Mouse (Mus musculus) layer of hippocampus, postnatal 25 days (tissue): Measurements from ENCODE around the gene Phf11b. TPM values are rescaled to one million over a fixed set of nuclear protein-coding genes. Genes with fewer than 3 reads are reported as not detected.
A peak's percentile ranks its signal among the peaks of the same experiment; 100 is the strongest.
"Not testable (repeated sequence)": the region's sequence is repeated elsewhere in the genome, so short reads cannot be mapped to it uniquely, and the experiment has no call there.

ENCODE experiments used
- DNase-seq, 2 experiments: peaks; one replicate each; pipeline ENCODE4 v3.0.0; 2022; ENCODE audit warnings: mixed read lengths in 2 of 2, low spot score in 1 of 2; ENCODE audit errors: extremely low spot score in 1 of 2
- total RNA-seq, 2 experiments: library from RNA; stranded (reverse); gene quantifications; 2 replicates each; pipeline ENCODE4 v1.2.3; 2021

Phf11b gene
- not detected for total RNA-seq

GRCm38 (mm10) chr14:59341189-59341588 lies at the start of gene Phf11b:
TSS of gene Phf11b (minus strand) at chr14:59341351.
- DNase-seq = not testable (repeated sequence)

DNA sequence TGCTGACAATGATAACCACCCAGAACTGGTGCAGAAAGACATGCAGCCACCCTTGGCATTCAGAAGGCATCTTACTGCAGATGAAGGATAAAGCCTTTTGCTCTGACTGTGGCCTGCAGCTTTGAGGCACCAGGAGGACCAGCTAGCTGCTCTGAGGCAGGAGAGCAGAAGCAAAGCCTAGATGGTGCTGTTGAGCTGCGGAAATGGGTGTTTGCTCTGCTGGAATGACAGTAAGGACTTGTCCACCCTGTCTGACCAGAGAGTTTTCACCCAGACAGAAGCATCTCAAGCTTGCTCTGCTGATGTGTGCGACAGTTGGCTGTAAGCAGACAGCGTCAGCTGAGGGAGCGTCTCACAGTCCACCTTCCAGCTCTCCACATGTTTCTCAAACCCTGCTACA lies 49.0 kb upstream of the Phf11b start:
- peak; percentile 17 to 26 for DNase-seq

GRCm38 (mm10) chr14:59389532-59389931 lies 48.4 kb upstream of the Phf11b start:
- DNase-seq = no peak

GRCm38 (mm10) chr14:59370348-59371068 lies 29.4 kb upstream of the Phf11b start:
- no peak for DNase-seq

DNA sequence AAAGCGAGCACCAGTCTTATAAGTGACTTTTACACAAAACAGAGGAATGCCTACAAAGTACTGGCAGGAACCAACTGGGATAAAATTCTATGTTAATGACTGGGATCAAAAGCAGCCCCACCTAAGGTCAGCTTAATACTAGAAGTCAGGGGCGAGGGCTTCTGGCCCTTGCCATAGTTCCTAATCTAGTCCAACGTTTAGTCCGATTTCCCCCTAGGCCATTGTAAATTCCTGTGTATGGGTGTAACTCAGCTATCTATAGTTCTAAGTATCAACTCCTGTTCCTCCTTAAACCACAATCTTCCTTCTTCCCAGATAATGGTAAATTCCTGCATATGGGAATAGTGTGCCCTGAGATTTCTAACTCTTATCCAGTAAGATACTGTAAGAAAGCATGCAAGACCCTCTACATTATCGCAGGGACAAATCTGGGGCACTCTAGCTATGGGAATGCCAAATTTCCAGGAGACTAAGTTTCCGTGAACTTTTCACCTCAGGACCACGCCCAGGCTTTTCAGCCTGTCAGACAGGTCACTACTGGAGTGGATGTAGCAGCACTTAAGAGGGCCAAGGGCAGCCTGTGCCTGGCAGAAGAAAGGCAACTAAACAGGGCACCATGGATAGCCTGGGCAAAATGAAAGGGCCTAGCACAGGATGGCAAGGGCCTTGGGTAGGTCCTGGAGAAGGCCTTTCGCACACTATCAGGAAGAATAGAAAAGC lies 25.4 kb upstream of the Phf11b start:
- DNase-seq = no peak

GRCm38 (mm10) chr14:59365244-59365644 lies 24.1 kb upstream of the Phf11b start, which contains the start of gene Phf11d:
TSS of gene Phf11d (minus strand) at chr14:59365470.
- DNase-seq = peak in 1 of 2 experiments; percentile 2

DNA sequence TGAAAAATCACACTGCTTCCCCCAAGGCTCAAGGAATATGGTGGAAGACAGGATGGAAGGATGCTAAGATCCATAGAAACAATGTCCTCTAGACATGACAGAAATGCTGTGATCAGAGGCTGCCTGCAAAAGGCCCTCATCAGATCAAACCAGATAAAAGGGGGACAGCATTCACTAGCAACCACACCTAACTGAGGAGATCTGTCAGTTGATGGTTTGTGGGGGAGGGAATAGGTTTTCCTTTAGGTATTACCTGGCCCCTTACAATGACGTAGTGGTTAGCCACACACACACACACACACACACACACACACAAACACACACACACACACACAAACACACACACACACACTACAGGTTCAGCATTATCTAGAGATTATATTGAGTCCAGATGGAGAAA lies 1.6 kb downstream of the Phf11b start:
- DNase-seq = no peak

GRCm38 (mm10) chr14:59336056-59336455 lies 5.1 kb downstream of the Phf11b start:
- not testable (repeated sequence) for DNase-seq

DNA sequence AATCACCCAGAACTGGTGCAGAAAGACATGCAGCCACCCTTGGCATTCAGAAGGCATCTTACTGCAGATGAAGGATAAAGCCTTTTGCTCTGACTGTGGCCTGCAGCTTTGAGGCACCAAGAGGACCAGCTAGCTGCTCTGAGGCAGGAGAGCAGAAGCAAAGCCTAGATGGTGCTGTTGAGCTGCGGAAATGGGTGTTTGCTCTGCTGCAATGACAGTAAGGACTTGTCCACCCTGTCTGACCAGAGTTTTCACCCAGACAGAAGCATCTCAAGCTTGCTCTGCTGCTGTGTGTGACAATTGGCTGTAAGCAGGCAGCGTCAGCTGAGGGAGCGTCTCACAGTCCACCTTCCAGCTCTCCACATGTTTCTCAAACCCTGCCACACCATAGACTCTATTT lies 10.7 kb downstream of the Phf11b start:
- DNase-seq = peak; percentile 12 to 18

- not testable (repeated sequence) for DNase-seq
Observed at GRCm38 (mm10) chr14:59319970-59320369, 21.2 kb downstream of the Phf11b start.

DNA sequence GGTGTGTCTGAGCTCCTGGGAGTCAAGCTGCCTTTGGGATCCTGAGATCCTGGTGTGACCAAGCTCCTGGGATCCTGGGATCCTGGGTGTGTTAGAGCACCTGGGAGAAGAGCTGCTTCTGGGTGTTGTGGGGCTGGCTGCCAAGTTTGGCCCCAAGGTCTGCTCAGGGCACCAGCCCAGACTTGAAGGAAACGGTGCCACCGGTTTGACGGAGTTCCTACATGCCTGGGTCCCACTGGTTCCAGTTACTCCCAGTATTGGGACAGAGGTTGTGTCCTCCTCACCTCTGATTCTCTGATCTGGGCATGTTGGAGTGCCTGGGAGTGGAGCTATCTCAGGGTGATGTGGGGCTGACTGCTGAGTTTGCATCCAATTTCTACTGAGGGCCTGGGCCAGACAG lies 22.1 kb downstream of the Phf11b start:
- DNase-seq = not testable (repeated sequence)

GRCm38 (mm10) chr14:59297391-59297790 lies 43.8 kb downstream of the Phf11b start, which contains the start of gene Phf11a:
TSS of gene Phf11a (minus strand) at chr14:59297522.
- not testable (repeated sequence) for DNase-seq

GRCm38 (mm10) chr14:59291769-59292168 lies 49.4 kb downstream of the Phf11b start:
- not testable (repeated sequence) for DNase-seq

- DNase-seq = not testable (repeated sequence)
Observed at GRCm38 (mm10) chr14:59274961-59275360, 66.2 kb downstream of the Phf11b start.

Other genes with a start within 250 kb of the Phf11b start
- not detected for gene 1700129C05Rik, start 198.5 kb downstream of the Phf11b start, total RNA-seq
- gene Gm5142, start 162.6 kb downstream of the Phf11b start, total RNA-seq = not detected
- 10 to 100 TPM; 33.7 to 34.1 TPM for gene Rcbtb1, start 140.1 kb downstream of the Phf11b start, total RNA-seq
- not detected for gene Gm6904, start 81.1 kb downstream of the Phf11b start, total RNA-seq
- not detected for gene Phf11a, start 43.8 kb downstream of the Phf11b start, total RNA-seq
- gene Phf11d, start 24.1 kb upstream of the Phf11b start, total RNA-seq = under 1 TPM; 0.59 to 0.73 TPM
- under 1 TPM; 0.47 to 0.49 TPM for gene Phf11c, start 54.0 kb upstream of the Phf11b start, total RNA-seq
- 1 to 10 TPM; 5.7 to 6.8 TPM for gene Setdb2, start 99.5 kb upstream of the Phf11b start, total RNA-seq
- gene Cab39l, start 99.6 kb upstream of the Phf11b start, total RNA-seq = 10 to 100 TPM; 18.0 to 20.2 TPM